Mouse (Mus musculus) embryonic facial prominence, embryonic 15.5 days (tissue): ENCODE results near the gene Notch2. TPM values are rescaled to one million over a fixed set of nuclear protein-coding genes. Genes with fewer than 3 reads are reported as not detected.
A peak's percentile ranks its signal among the peaks of the same experiment; 100 is the strongest.
"Not testable (repeated sequence)": the region's sequence is repeated elsewhere in the genome, so short reads cannot be mapped to it uniquely, and the experiment has no call there.

Experiments
- ATAC-seq: fragments of 200-750 bp; cut with Nextera tagmentation; 2 replicates; pipeline ENCODE4 v1.8.0; 2017; ENCODE audit warnings: low read depth, moderate TSS enrichment; ENCODE audit not compliant: insufficient number of reproducible peaks, low FRiP score, low TSS enrichment
- H3K27ac ChIP-seq: fragments of 300-500 bp; sonication (generic); replicated peaks from 2 replicates; pipeline ENCODE4 v1.5.1; 2015; ENCODE audit warnings: mild to moderate bottlenecking, inconsistent platforms
- H3K27me3 ChIP-seq: fragments of 300-500 bp; sonication (generic); 2 replicates; pipeline ENCODE4 v1.6.1; 2015; ENCODE audit warnings: inconsistent platforms
- H3K36me3 ChIP-seq: fragments of 300-500 bp; sonication (generic); 2 replicates; pipeline ENCODE4 v1.6.1; 2015; ENCODE audit warnings: mild to moderate bottlenecking, inconsistent platforms
- H3K4me1 ChIP-seq: fragments of 300-500 bp; sonication (generic); 2 replicates; pipeline ENCODE4 v1.6.1; 2015; ENCODE audit warnings: inconsistent platforms
- H3K4me2 ChIP-seq: fragments of 300-500 bp; sonication (generic); replicated peaks from 2 replicates; pipeline ENCODE4 v1.6.1; 2015; ENCODE audit warnings: mild to moderate bottlenecking, inconsistent platforms
- H3K4me3 ChIP-seq: fragments of 300-500 bp; sonication (generic); replicated peaks from 2 replicates; pipeline ENCODE4 v1.5.1; 2015; ENCODE audit warnings: mild to moderate bottlenecking, inconsistent platforms
- H3K9ac ChIP-seq: fragments of 300-500 bp; sonication (generic); 2 replicates; pipeline ENCODE4 v1.6.1; 2015; ENCODE audit warnings: inconsistent platforms
- H3K9me3 ChIP-seq: fragments of 300-500 bp; sonication (generic); replicated peaks from 2 replicates; pipeline ENCODE4 v1.6.1; 2016; ENCODE audit warnings: inconsistent platforms
- WGBS: fragments of 180-500 bp; shearing (Covaris S2); methylation state at CpG from one replicate; pipeline ENCODE4 v1.1.7; 2015; 5-methylcytosine and 5-hydroxymethylcytosine counted together
- polyA plus RNA-seq: library from polyadenylated mRNA; unstranded; fragments of >200 nt; fragmentation: Nextera tagmentation; extraction: Ambion mirVana; gene quantifications from 2 replicates; pipeline ENCODE4 v1.2.1, GENCODE M21; 2015

Gene Notch2
- polyA plus RNA-seq, 1 experiment from 2014 or later: 31.8 TPM

DNA sequence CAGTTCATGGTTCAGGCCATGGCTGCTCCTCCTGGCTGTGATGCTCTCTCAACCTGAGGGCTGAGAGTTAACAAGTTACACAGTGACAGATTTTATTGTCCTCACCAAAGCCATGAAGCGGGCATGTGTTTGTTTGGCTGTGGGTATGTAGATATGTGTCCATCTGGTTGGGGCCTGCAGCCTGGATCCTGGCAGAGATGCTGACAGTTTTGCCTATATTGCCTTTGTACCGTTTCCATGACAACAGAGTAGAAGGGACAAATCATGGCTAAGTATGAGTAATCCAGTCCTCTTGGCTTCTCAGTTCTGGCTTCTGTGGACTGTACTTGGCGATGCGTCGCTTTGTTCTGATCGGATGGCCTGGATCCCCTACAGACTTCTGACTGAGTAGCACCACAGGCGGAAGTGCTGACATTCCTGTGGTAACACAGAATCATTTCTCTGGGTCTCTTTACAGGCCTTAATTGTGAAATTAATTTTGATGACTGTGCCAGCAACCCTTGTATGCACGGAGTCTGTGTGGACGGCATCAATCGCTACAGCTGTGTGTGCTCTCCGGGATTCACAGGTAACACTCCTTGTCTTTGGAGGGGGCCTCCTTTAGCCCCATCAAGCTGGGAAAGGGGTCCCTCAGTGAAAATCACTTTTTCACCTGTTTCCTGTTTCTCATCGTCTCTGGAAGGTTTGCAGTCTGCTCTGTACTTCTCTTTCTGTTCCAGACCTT lies 93.4 kb downstream of the Notch2 start:
- Histone ChIP-seq H3K9ac (no peak overlapping the region; the same call in 1 of the 2 replicates), H3K4me3 (no peak overlapping the region), H3K4me1 (peaks cover 44% of the 10 kb centered on the region), H3K27me3 (no peaks in the 10 kb centered on the region), H3K9me3 (peaks cover 5% of the 10 kb centered on the region), H3K27ac (peak overlapping the region; percentile 18; the same call in 1 of the 2 replicates), H3K4me2 (no peak overlapping the region), H3K36me3 (peaks cover 77% of the 10 kb centered on the region)
- 70% methylated on average over 12 of the region's 12 CpGs for WGBS
- ATAC-seq: no peak

DNA sequence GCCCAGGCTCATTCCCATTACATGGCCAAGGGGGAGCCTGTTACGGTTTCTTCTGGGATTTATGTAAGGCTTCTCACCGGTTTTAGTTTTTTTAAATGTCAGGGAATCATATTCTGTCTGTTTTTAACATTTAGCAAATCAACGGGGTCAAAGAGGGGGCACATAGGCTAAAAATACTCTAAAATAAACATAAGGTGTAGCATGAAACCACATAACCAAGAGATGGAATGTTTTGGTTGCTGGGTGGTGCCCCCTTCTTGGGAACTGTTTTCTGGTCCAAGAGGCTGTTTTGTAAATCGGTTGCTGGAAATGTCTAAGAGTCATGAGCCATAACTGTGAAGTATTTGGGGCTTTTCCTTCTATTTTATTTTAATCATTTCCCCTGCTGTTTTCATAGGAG lies 95.1 kb downstream of the Notch2 start:
- 49% methylated on average over 4 of the region's 4 CpGs for WGBS
- ATAC-seq: no peak
- peak overlapping the region; percentile 69 for H3K27ac ChIP-seq
- H3K4me1 ChIP-seq: peaks cover 37% of the 10 kb centered on the region
- H3K4me3 ChIP-seq: no peak overlapping the region
- H3K4me2 ChIP-seq: no peak overlapping the region
- peaks cover 77% of the 10 kb centered on the region for H3K36me3 ChIP-seq
- no peak overlapping the region for H3K9ac ChIP-seq
- no peaks in the 10 kb centered on the region for H3K9me3 ChIP-seq
- H3K27me3 ChIP-seq: no peaks in the 10 kb centered on the region

DNA sequence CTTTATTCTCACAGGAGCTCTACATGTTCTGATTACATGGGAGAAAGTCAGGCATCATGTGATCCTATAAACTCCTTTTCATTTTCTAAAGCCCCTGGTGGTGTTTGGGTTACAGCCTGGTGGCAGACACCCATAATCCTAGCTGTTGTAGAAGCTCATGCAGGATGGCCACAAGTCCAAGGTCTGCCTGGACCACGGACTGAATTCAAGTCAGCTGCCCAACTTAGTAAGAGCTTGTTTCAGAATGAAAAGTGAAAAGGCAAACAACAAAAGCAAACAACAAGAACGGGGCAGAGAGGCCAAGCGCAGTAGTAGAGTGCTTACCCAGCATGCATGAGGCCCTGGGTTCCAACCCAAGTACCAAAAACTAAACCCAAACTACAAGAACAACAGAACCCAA lies 95.5 kb downstream of the Notch2 start:
- Histone ChIP-seq H3K36me3 (peaks cover 77% of the 10 kb centered on the region), H3K27ac (peak overlapping the region; percentile 69)
- ATAC-seq: no peak

DNA sequence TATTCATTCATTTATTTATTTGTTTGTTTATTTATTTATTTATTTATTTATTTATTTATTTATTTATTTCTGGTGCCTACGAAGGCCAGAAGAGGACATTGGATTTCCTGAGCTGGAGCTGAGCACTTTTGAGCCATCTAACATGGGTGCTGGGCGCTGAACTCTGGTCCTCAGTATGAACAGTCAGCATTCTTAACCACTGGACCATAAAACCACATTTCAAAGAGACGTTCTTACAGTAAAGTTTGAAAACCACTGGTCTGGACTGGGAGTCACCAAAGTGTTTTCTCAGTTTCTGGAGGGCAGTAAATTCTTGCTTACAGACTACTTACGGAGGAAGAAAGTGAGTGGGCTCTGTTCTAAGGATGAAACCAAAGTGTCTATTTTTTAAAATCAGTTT lies 97.3 kb downstream of the Notch2 start:
- Histone ChIP-seq H3K9ac (no peak overlapping the region), H3K4me1 (peaks cover 23% of the 10 kb centered on the region), H3K4me3 (no peak overlapping the region), H3K27me3 (no peaks in the 10 kb centered on the region), H3K4me2 (no peak overlapping the region), H3K9me3 (no peaks in the 10 kb centered on the region), H3K27ac (no peak overlapping the region), H3K36me3 (peaks cover 69% of the 10 kb centered on the region)
- WGBS: 83% methylated on average over 4 of the region's 4 CpGs
- ATAC-seq: no peak

More for the DNA sequence above, 95.5 kb downstream of the Notch2 start:
- Histone ChIP-seq H3K4me1 (peaks cover 37% of the 10 kb centered on the region), H3K9ac (no peak overlapping the region), H3K4me3 (no peak overlapping the region), H3K9me3 (no peaks in the 10 kb centered on the region), H3K27me3 (no peaks in the 10 kb centered on the region), H3K4me2 (no peak overlapping the region)
- WGBS: 88% methylated on average over 3 of the region's 3 CpGs

DNA sequence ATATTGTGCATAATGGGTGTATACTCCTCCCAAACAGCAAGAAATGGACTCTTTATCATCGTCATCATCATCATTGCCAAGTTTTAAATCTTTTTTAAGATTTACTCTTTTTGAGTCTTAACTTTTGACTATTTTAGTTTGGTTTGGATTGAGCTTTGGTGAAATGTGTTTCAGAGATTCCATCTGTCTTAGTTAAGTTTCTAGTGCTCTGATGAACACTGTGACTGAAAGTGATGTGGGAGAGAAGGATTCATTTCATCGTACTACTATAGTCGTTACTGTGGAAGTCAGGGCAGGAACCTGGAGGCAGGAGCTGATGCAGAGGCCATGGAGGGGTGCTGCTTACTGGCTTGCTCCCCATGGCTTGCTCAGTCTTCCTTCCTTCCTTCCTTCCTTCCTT lies 104.9 kb downstream of the Notch2 start:
- no peak for ATAC-seq
- H3K4me3 ChIP-seq: no peak overlapping the region
- H3K9ac ChIP-seq: no peak overlapping the region
- H3K4me1 ChIP-seq: no peaks in the 10 kb centered on the region
- H3K9me3 ChIP-seq: no peaks in the 10 kb centered on the region
- no peak overlapping the region for H3K27ac ChIP-seq
- 93% methylated on average over 3 of the region's 3 CpGs for WGBS
- no peak overlapping the region for H3K4me2 ChIP-seq
- peaks cover 70% of the 10 kb centered on the region for H3K36me3 ChIP-seq
- H3K27me3 ChIP-seq: no peaks in the 10 kb centered on the region

DNA sequence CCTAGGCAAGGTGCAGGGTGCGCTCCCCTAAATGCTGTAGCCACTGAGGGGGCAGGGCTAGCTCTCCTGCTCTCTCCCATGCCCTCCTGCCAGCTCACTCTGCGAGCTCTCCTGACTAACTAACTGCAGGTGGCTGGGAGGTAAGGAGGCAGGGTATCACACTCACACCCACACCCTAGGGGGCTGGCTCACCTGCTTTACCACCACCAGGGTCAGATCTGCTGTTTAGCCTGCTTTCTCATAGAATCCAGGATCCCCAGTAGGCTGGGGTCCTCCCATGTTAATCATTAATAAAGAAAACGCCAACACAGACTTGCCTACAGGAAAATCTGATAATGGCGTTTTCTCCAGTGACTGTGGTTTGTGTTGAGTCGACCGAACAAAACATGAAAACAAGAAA lies 106.0 kb downstream of the Notch2 start:
- Histone ChIP-seq H3K36me3 (peaks cover 72% of the 10 kb centered on the region), H3K4me1 (no peaks in the 10 kb centered on the region), H3K27ac (no peak overlapping the region), H3K27me3 (no peaks in the 10 kb centered on the region), H3K4me2 (no peak overlapping the region), H3K9me3 (no peaks in the 10 kb centered on the region), H3K4me3 (no peak overlapping the region), H3K9ac (no peak overlapping the region)
- 76% methylated on average over 6 of the region's 6 CpGs for WGBS
- ATAC-seq: no peak

DNA sequence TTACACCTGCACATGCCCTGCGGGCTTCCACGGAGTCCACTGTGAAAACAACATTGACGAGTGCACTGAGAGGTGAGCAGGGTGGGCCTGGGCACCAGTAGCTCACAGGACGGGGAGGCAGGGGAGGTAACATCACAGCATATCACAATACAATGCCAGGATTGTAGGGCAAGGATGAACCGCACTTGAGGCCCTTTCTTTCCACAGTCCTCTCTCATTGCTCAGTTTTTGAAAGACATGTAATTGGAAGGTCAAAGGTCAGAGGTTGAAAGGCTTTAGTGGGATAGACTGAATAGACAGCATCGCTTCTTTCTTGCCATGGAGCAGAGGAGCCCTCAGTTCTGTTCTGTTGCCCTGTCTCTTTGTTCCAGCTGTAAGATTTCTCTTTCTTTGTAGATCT lies 107.6 kb downstream of the Notch2 start:
- peaks cover 76% of the 10 kb centered on the region for H3K36me3 ChIP-seq
- no peak overlapping the region for H3K27ac ChIP-seq
- no peak overlapping the region for H3K4me3 ChIP-seq
- no peaks in the 10 kb centered on the region for H3K4me1 ChIP-seq
- no peak for ATAC-seq
- no peak overlapping the region for H3K4me2 ChIP-seq
- 55% methylated on average over 6 of the region's 6 CpGs for WGBS
- H3K27me3 ChIP-seq: no peaks in the 10 kb centered on the region
- H3K9me3 ChIP-seq: no peaks in the 10 kb centered on the region
- no peak overlapping the region for H3K9ac ChIP-seq

DNA sequence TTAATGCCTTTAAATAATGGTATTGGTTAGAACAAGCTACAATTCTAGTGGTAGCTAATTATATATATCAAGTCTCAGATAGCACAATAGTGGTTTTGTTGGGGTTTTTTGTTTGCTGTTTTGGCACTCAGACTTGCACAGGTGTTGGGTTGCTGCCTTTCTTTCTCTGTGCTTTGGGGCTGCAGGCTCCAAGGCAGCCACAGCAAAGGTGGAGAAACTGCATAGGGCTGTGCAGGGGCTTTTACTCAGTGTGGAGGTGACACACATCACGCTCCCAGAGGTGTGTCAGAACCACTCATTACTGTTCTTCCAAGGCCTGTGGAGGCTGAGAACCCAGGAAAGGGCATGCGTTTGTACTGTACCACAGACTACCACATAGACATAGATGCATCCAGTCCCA lies 114.4 kb downstream of the Notch2 start:
- Histone ChIP-seq H3K4me1 (no peaks in the 10 kb centered on the region), H3K9ac (no peak overlapping the region), H3K36me3 (peaks cover 75% of the 10 kb centered on the region), H3K4me2 (no peak overlapping the region), H3K27me3 (no peaks in the 10 kb centered on the region), H3K9me3 (no peaks in the 10 kb centered on the region), H3K27ac (no peak overlapping the region), H3K4me3 (no peak overlapping the region)
- ATAC-seq: peak; percentile 63
- WGBS: 86% methylated on average over 2 of the region's 2 CpGs

DNA sequence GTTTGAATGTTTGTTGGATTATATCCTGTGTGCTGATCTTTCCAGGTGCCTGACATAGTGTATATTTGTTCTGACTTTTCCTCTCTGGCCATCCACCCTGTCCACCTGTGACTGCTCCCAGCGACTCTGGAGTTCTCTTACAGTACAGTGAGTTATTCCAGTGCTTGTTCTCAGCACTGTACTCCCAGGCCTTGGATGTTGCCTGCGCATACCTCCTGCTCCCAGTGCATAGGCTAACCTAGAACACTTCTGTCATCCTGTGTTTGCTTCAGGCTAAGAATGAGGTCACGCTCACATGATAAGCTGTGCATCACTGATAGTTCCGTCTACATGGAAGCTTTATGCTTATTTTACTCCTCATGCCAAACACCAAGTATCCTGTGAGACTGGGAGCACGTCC lies 115.4 kb downstream of the Notch2 start:
- 87% methylated on average over 5 of the region's 5 CpGs for WGBS
- no peak overlapping the region for H3K9ac ChIP-seq
- no peaks in the 10 kb centered on the region for H3K9me3 ChIP-seq
- H3K36me3 ChIP-seq: peaks cover 73% of the 10 kb centered on the region
- no peak overlapping the region for H3K4me2 ChIP-seq
- H3K4me1 ChIP-seq: no peaks in the 10 kb centered on the region
- no peak for ATAC-seq
- H3K4me3 ChIP-seq: no peak overlapping the region
- no peaks in the 10 kb centered on the region for H3K27me3 ChIP-seq
- H3K27ac ChIP-seq: no peak overlapping the region

DNA sequence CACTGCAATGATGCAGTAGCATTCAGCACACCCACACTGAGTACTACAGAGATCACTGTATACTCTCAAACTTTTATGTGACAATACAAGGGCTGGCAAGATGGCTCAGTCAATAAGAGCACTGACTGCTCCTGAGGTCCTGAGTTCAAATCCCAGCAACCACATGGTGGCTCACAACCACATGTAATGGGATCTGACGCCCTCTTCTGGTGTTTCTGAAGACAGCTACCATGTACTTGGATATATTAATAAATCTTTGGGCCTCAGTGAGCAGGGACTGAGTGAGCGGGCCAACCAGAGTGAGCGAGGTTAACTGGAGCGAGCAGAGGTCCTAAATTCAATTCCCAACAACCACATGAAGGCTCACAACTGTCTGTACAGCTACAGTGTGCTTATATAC lies 118.8 kb downstream of the Notch2 start:
- H3K27me3 ChIP-seq, H3K9me3 ChIP-seq, H3K27ac ChIP-seq, ATAC-seq, H3K4me1 ChIP-seq, H3K4me3 ChIP-seq, H3K9ac ChIP-seq, H3K4me2 ChIP-seq: not testable (repeated sequence)
- peaks cover 76% of the 10 kb centered on the region for H3K36me3 ChIP-seq
- WGBS: 91% methylated on average over 4 of the region's 4 CpGs

DNA sequence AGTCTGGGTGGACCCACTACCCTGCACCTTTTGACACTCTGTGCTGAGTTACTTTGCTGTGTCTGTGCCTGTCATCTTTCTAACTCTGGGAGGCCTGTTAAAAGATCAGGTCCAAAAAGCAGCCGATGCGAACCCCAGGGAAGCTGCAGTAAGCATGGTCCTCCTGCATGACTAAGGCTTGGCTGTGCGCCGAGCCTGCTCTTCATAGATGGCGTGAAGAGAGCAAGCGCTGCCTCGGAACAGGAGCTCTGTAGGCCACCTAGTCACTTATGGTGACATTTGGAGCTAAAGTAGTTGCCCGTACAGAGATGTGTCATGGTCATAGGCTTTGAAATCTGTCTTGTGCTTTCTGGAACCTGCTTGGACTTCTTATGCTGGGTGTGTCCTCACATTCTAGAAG lies 119.3 kb downstream of the Notch2 start:
- Histone ChIP-seq H3K36me3 (peaks cover 80% of the 10 kb centered on the region), H3K9ac (no peak overlapping the region), H3K9me3 (no peaks in the 10 kb centered on the region), H3K4me1 (no peaks in the 10 kb centered on the region), H3K27ac (no peak overlapping the region), H3K4me2 (no peak overlapping the region), H3K27me3 (no peaks in the 10 kb centered on the region), H3K4me3 (no peak overlapping the region)
- 89% methylated on average over 8 of the region's 8 CpGs for WGBS
- no peak for ATAC-seq

DNA sequence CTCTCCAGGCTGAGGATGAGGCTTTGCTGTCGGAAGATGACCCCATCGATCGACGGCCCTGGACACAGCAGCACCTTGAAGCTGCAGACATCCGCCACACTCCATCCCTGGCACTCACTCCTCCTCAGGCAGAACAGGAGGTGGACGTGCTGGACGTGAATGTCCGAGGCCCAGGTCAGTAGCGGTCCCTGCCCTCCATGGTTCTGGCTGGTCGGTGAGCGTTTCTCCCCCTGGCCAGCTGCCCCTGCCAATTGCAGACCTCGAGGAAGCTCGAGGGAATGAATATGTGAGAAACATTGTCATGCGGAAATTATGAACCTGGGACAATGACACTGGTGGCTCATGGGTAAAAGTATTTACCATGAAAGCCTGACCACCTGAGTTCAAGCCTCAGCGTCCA lies 128.1 kb downstream of the Notch2 start:
- Histone ChIP-seq H3K9ac (no peak overlapping the region), H3K27me3 (no peaks in the 10 kb centered on the region), H3K4me3 (no peak overlapping the region), H3K4me1 (no peaks in the 10 kb centered on the region), H3K36me3 (peaks cover 96% of the 10 kb centered on the region), H3K27ac (no peak overlapping the region), H3K4me2 (no peak overlapping the region), H3K9me3 (no peaks in the 10 kb centered on the region)
- no peak for ATAC-seq
- 93% methylated on average over 15 of the region's 15 CpGs for WGBS
